Mouse (Mus musculus) stomach, embryonic 15.5 days (tissue): ENCODE results near the gene Rnf121. TPM values are rescaled to one million over a fixed set of nuclear protein-coding genes. Genes with fewer than 3 reads are reported as not detected.

ENCODE experiments used
- ATAC-seq: fragments of 200-750 bp; cut with Nextera tagmentation; 2 replicates; pipeline ENCODE4 v1.8.0; 2017; ENCODE audit warnings: low read depth, moderate number of reproducible peaks, moderate TSS enrichment; ENCODE audit not compliant: insufficient read depth, low FRiP score
- H3K27ac ChIP-seq: fragments of 300-500 bp; sonication (generic); 2 replicates; pipeline ENCODE4 v1.5.1; 2015; ENCODE audit warnings: mild to moderate bottlenecking, inconsistent platforms
- H3K27me3 ChIP-seq: fragments of 300-500 bp; sonication (generic); replicated peaks from 2 replicates; pipeline ENCODE4 v1.6.1; 2015; ENCODE audit warnings: inconsistent platforms
- H3K36me3 ChIP-seq: fragments of 300-500 bp; sonication (generic); 2 replicates; pipeline ENCODE4 v1.6.1; 2015; ENCODE audit warnings: inconsistent platforms
- H3K4me1 ChIP-seq: fragments of 300-500 bp; sonication (generic); 2 replicates; pipeline ENCODE4 v1.6.1; 2015; ENCODE audit warnings: inconsistent platforms
- H3K4me2 ChIP-seq: fragments of 300-500 bp; sonication (generic); 2 replicates; pipeline ENCODE4 v1.6.1; 2015; ENCODE audit warnings: mild to moderate bottlenecking, inconsistent platforms
- H3K4me3 ChIP-seq: fragments of 300-500 bp; sonication (generic); replicated peaks from 2 replicates; pipeline ENCODE4 v1.5.1; 2015; ENCODE audit warnings: inconsistent platforms
- H3K9ac ChIP-seq: fragments of 300-500 bp; sonication (generic); 2 replicates; pipeline ENCODE4 v1.6.1; 2015; ENCODE audit warnings: inconsistent platforms
- H3K9me3 ChIP-seq: fragments of 300-500 bp; sonication (generic); 2 replicates; pipeline ENCODE4 v1.6.1; 2016; ENCODE audit warnings: inconsistent platforms
- WGBS: fragments of 180-500 bp; shearing (Covaris S2); methylation state at CpG from one replicate; pipeline ENCODE4 v1.1.7; 2015; 5-methylcytosine and 5-hydroxymethylcytosine counted together
- polyA plus RNA-seq: library from polyadenylated mRNA; unstranded; fragments of >200 nt; fragmentation: Nextera tagmentation; extraction: Ambion mirVana; gene quantifications from 2 replicates; pipeline ENCODE4 v1.2.1, GENCODE M21; 2015

Gene Rnf121
- polyA plus RNA-seq, 1 experiment from 2014 or later: 25.2 TPM

DNA sequence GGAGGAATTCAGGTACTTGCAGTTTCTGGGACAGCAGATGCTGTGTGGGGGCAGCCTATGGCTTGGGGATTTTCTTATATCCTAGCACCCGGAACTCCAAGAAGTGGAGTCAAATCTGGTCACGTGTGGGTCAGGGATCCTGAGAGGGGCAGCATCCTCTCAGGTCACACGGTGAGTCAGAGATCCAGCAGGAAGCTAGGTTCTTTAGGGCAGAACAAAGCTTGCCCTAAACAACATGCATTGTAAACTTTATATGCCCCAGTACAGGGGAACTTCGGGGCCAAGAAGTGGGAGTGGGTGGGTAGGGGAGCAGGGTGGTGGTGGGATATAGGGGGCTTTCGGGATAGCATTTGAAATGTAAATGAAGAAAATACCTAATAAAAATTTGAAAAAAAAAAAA is 35.6 kb upstream of the Rnf121 start:
- Histone ChIP-seq H3K9me3 (no peaks in the 10 kb centered on the region), H3K4me3 (no peak overlapping the region), H3K4me1 (peaks cover 7% of the 10 kb centered on the region; the same call in 1 of the 2 replicates), H3K9ac (no peak overlapping the region), H3K27me3 (no peaks in the 10 kb centered on the region), H3K27ac (no peak overlapping the region), H3K4me2 (no peak overlapping the region), H3K36me3 (no peaks in the 10 kb centered on the region)
- WGBS: 60% methylated on average over 5 of the region's 5 CpGs
- ATAC-seq: no peak

GRCm38 (mm10) chr7:102099760-102100661 is 34.7 kb upstream of the Rnf121 start:
- Histone ChIP-seq H3K4me3 (peak overlapping the region; percentile 31), H3K4me2 (peak overlapping the region; percentile 64), H3K27me3 (no peaks in the 10 kb centered on the region), H3K27ac (no peak overlapping the region), H3K4me1 (peaks cover 7% of the 10 kb centered on the region; the same call in 1 of the 2 replicates), H3K9me3 (no peaks in the 10 kb centered on the region), H3K9ac (no peak overlapping the region), H3K36me3 (no peaks in the 10 kb centered on the region)
- 6% methylated on average over 30 of the region's 30 CpGs for WGBS
- ATAC-seq: 0 out of 2 replicates have a peak, but pooled peaks have one; percentile 48

DNA sequence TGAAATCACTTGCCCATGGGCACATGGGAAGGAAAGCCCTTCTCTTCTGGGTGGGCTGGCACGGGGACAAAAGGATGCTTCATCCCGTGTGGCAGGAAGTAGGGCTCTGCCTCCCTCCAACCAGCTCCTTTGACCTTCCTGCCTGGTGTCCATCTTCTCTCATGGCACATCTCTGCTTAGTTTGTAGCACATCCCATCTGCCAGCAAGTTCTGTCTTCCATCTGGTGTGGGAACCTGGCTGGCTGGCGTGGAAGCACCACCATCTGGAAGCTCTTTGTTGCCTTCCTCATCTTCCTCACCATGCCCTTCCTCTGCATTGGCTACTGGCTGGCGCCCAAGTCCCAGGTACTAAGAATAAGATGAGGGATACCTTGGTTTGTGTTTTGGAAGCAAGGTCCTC is 22.1 kb upstream of the Rnf121 start:
- Histone ChIP-seq H3K4me2 (no peak overlapping the region), H3K9me3 (no peaks in the 10 kb centered on the region), H3K4me1 (no peaks in the 10 kb centered on the region), H3K27me3 (no peaks in the 10 kb centered on the region), H3K27ac (no peak overlapping the region), H3K4me3 (no peak overlapping the region), H3K36me3 (peaks cover 6% of the 10 kb centered on the region; the same call in 1 of the 2 replicates), H3K9ac (no peak overlapping the region)
- ATAC-seq: no peak
- 86% methylated on average over 4 of the region's 4 CpGs for WGBS

GRCm38 (mm10) chr7:102084041-102084696 is 18.9 kb upstream of the Rnf121 start:
- no peaks in the 10 kb centered on the region for H3K9me3 ChIP-seq
- no peak overlapping the region for H3K27ac ChIP-seq
- WGBS: 80% methylated on average over 26 of the region's 26 CpGs
- ATAC-seq: no peak
- no peaks in the 10 kb centered on the region for H3K27me3 ChIP-seq
- no peak overlapping the region for H3K9ac ChIP-seq
- H3K36me3 ChIP-seq: peaks cover 22% of the 10 kb centered on the region; the same call in 1 of the 2 replicates
- no peak overlapping the region for H3K4me3 ChIP-seq
- H3K4me1 ChIP-seq: no peaks in the 10 kb centered on the region
- H3K4me2 ChIP-seq: no peak overlapping the region

GRCm38 (mm10) chr7:102082816-102083215 is 17.5 kb upstream of the Rnf121 start, which contains the start of gene Trpc2:
Gene Trpc2 (plus strand): TSS chr7:102083116.
- whole genome bisulfite sequencing: 91% methylated on average over 5 of the region's 5 CpGs
- Histone ChIP-seq H3K4me3 (no peak within 1 kb of the TSS), H3K27me3 (no peaks in the 10 kb centered on the region), H3K27ac (no peak within 1 kb of the TSS), H3K4me1 (no peaks in the 10 kb centered on the region), H3K9ac (no peak within 1 kb of the TSS), H3K36me3 (peaks cover 29% of the 10 kb centered on the region), H3K9me3 (no peaks in the 10 kb centered on the region), H3K4me2 (no peak within 1 kb of the TSS)
- ATAC-seq: no peak

- H3K36me3 ChIP-seq: peaks cover 39% of the 10 kb centered on the region
Observed at GRCm38 (mm10) chr7:102081784-102082183, 16.5 kb upstream of the Rnf121 start.

DNA sequence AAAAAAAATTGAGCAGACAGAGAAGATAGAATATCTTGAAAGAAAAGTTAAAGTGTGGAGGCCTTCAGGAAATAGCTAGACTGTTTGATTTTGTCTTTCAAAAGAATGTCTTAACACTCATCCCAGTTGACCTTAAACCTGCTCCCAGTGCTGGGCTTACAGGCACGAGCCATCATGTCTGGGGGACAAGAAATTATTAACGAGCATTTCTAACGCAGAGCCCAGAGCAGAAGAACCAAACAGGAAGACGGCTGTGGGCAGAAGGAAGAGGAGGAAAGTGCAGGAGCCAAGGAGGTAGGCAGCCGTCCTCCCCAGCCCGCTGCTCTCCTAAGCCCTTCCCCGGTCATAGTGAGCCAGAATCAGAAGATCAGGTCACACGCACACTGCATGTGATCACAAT is 15.0 kb upstream of the Rnf121 start:
- H3K27ac ChIP-seq: no peak overlapping the region
- ATAC-seq: no peak
- no peaks in the 10 kb centered on the region for H3K27me3 ChIP-seq
- no peaks in the 10 kb centered on the region for H3K4me1 ChIP-seq
- no peak overlapping the region for H3K4me2 ChIP-seq
- H3K36me3 ChIP-seq: peaks cover 48% of the 10 kb centered on the region
- no peak overlapping the region for H3K4me3 ChIP-seq
- H3K9me3 ChIP-seq: no peaks in the 10 kb centered on the region
- no peak overlapping the region for H3K9ac ChIP-seq
- WGBS: 86% methylated on average over 8 of the region's 8 CpGs

More at GRCm38 (mm10) chr7:102081784-102082183, 16.5 kb upstream of the Rnf121 start:
- H3K27ac ChIP-seq: no peak overlapping the region
- no peak overlapping the region for H3K4me2 ChIP-seq
- WGBS: 87% methylated on average over 5 of the region's 5 CpGs
- no peaks in the 10 kb centered on the region for H3K9me3 ChIP-seq
- no peak overlapping the region for H3K4me3 ChIP-seq
- no peaks in the 10 kb centered on the region for H3K4me1 ChIP-seq
- ATAC-seq: no peak
- no peak overlapping the region for H3K9ac ChIP-seq
- H3K27me3 ChIP-seq: no peaks in the 10 kb centered on the region

DNA sequence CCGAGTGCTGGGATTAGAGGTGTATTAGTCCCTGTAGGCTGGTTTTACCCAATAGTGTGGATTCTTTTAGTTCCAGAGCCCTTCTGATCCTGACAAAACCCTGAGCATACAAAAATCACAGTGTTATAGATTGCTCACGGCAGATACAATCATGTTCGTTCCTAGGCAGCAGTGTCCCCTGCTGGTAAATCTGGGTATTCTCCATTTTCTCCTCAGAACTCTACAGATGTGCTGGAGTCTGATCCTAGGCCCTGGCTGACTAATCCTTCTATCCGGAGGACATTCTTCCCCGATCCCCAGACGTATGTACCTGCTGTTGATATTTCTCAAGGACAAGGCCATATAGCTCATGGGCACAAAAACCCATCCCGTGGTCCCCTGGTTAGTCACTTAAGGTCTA is 13.2 kb upstream of the Rnf121 start:
- H3K4me2 ChIP-seq: no peak overlapping the region
- H3K4me1 ChIP-seq: no peaks in the 10 kb centered on the region
- no peaks in the 10 kb centered on the region for H3K27me3 ChIP-seq
- no peak overlapping the region for H3K27ac ChIP-seq
- peaks cover 62% of the 10 kb centered on the region for H3K36me3 ChIP-seq
- H3K4me3 ChIP-seq: no peak overlapping the region
- 72% methylated on average over 7 of the region's 7 CpGs for WGBS
- ATAC-seq: no peak
- H3K9ac ChIP-seq: no peak overlapping the region
- no peaks in the 10 kb centered on the region for H3K9me3 ChIP-seq

GRCm38 (mm10) chr7:102076714-102077296 is 11.5 kb upstream of the Rnf121 start:
- H3K4me3 ChIP-seq: no peak overlapping the region
- H3K4me2 ChIP-seq: no peak overlapping the region
- ATAC-seq: no peak
- WGBS: 78% methylated on average over 7 of the region's 7 CpGs
- H3K27me3 ChIP-seq: no peaks in the 10 kb centered on the region
- no peaks in the 10 kb centered on the region for H3K4me1 ChIP-seq
- H3K9ac ChIP-seq: no peak overlapping the region
- no peak overlapping the region for H3K27ac ChIP-seq
- H3K36me3 ChIP-seq: peaks cover 67% of the 10 kb centered on the region
- H3K9me3 ChIP-seq: no peaks in the 10 kb centered on the region

DNA sequence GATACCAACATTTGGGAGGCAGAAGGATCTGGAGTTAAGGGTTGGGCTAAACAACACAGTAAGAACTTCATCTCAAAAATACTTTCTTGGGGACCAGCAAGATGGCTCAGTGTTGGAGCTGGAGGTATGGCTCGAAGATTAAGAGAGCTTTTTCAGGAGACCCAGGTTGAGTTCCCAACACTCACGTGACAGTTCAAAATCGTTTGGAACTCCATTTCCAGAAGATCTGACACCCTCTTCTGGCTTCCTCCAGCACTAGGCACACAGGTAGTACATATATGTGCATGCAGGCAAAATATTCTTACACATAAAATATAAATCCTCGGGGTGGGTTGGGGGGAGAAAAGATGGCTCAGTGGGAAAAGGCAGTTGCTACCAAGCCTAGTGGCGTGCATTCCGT is 1.1 kb upstream of the Rnf121 start:
- peaks cover 18% of the 10 kb centered on the region; the same call in 1 of the 2 replicates for H3K4me1 ChIP-seq
- 63% methylated on average over 6 of the region's 6 CpGs for WGBS
- H3K9me3 ChIP-seq: no peaks in the 10 kb centered on the region
- no peaks in the 10 kb centered on the region for H3K27me3 ChIP-seq
- peak overlapping the region; percentile 45 for H3K9ac ChIP-seq
- peaks cover 3% of the 10 kb centered on the region; the same call in 1 of the 2 replicates for H3K36me3 ChIP-seq
- H3K4me3 ChIP-seq: peak overlapping the region; percentile 75
- peak overlapping the region; percentile 74; the same call in 1 of the 2 replicates for H3K27ac ChIP-seq
- ATAC-seq: no peak
- peak overlapping the region; percentile 60 for H3K4me2 ChIP-seq

DNA sequence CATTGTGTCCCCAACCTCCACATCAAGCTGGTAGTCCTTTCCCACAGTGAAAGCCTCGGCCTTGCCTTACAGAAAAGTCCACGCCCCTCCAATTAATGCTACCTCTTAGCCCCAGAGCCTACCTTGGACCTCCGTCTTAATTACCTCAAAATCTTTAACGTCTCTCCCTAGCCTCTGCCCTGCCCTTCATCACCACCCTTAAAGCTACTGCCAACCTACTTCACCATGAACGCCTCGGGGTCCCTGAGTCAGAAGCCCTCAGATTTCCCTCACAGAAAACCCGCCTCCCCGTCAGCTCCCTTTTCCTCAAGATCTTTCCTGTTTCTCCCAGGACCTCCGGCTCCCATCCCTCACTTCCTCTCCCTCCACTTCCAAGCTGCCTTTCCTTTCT is 619 bp downstream of the Rnf121 start:
- peaks cover 18% of the 10 kb centered on the region; the same call in 1 of the 2 replicates for H3K4me1 ChIP-seq
- WGBS: under 1% methylated on average over 9 of the region's 9 CpGs
- peak overlapping the region; percentile 75 for H3K4me3 ChIP-seq
- H3K4me2 ChIP-seq: peak overlapping the region; percentile 60
- no peaks in the 10 kb centered on the region for H3K9me3 ChIP-seq
- H3K36me3 ChIP-seq: no peaks in the 10 kb centered on the region; the same call in 1 of the 2 replicates
- ATAC-seq: 0 out of 2 replicates have a peak, but pooled peaks have one; percentile 18
- peak overlapping the region; percentile 54 for H3K9ac ChIP-seq
- H3K27me3 ChIP-seq: no peaks in the 10 kb centered on the region
- H3K27ac ChIP-seq: peak overlapping the region; percentile 74
